Mouse (Mus musculus) testis, postnatal 10 days (tissue): ENCODE measurements around the gene Cdc37l1.
"Not testable (repeated sequence)": the region's sequence is repeated elsewhere in the genome, so short reads cannot be mapped to it uniquely, and the experiment has no call there.

Experiments used
- DNase-seq: peaks from one replicate; pipeline ENCODE4 v3.0.0; 2021; ENCODE audit warnings: low spot score

The Cdc37l1 gene

DNA sequence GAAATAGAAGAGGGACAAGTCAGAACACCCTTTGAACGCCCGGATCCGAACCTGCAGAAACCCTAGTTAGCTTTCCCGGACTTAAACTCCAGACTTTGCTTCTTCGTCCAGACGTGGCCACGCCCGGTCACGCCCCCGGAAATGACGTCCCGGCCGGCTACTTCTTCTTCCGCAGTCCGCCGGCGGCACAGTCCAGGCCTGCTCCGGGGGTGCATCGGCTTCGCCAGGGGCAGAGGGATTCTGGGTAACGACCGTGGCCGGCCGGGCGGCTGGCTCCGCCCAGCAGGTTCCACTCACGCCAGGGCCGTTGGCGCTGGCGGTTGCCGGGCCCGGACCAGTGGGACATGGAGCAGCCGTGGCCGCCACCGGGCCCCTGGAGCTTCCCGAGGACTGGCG lies at the start of gene Cdc37l1:
Gene Cdc37l1, plus strand, starts transcription at position 159 of the 396 bp plus-strand sequence.
- peak; percentile 99 for DNase-seq

DNA sequence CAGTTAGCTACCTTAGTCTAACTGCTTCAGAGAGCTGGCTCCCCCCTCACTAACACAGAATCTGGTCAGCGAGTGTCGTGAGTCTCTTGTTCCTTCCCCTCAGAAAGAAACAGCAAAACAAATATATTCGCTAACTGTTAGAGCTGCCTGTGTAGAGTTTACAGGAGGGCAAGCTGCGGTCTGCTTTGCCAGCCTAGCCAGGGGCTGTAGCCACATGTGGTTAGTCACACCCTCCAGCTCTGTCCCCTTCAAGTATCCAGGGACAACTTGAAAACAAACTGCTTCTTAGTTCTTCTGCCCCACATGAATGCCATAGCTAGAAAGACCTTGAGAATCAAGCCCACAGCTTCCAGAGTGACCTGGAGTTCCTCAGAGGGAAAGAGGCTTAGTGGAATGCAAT lies 48.9 kb upstream of the Cdc37l1 start:
- DNase-seq = no peak

DNA sequence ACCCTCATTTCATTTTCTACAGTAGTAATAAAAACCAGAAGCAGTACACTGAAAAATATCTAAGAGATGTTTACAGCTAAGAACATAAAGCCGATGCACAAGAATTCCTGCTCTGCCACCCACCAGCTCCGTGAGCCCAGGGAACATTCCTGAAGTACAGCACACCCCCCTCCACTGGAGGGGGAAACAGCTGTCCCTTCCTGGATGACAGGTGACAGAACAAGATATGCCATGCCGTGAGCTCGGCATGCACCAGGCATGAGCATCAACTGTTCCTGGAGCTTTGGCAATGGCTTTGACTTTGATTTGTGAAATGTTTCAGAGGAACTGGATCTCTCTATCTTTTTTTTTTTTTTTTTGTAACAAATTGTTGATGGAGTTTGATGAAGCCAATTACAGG lies 43.4 kb upstream of the Cdc37l1 start:
- no peak for DNase-seq

DNA sequence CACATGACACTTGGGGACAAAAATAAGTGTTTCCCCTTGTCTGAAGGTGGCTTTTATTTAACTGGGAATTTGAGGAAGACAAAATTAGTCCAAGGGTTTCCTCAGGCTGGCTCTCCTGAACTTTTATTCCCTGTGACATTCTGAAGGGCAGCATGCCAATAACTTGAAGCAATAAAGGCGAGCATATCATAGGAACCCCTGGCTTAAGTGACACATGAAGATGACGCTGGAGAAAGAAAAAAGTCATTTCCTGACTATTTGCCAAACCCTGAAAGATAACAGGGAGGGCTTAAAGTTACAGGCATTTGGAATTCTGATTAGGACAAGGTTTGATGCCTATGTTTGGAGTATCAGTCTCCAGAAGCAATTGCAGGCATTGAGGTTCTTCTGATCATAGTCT lies 42.8 kb upstream of the Cdc37l1 start:
- DNase-seq = no peak

DNA sequence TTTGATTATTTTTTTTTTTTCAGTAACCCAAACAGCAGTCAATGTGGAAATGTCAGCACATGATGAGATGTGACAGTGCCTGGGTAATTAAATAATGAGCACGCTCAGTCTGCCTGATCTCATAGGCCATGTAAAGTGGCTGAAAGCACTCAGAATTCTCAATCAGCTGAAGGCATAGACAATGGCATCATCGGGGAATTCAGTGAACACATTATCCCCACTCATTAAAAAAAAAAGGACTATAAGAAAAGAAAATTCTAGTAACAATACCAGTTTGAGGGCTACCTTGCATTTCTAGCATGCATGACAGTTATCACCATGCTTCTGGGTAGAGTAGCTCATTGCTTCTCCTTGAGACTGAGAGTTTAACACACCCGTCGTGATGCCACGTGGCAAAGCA lies 38.9 kb upstream of the Cdc37l1 start:
- DNase-seq = no peak

DNA sequence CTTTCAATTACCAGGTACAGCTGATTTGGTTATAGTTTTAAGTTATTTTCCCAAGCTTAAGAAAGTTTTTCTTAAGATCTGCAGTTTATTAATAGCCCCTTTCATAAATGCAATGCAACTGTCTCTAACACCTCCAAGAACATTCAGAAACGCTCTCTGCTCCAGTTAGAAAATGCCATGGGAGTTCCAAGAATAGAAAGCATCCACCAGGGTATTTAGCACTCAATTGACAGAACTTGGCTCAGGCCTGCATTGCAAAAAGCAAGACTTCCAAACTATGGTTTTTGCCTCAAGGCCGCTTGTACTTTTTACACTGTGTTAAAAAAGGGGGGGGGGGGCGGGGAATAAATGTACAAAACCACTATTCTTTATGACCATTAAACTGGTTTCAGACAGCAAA lies 27.0 kb upstream of the Cdc37l1 start:
- no peak for DNase-seq

DNA sequence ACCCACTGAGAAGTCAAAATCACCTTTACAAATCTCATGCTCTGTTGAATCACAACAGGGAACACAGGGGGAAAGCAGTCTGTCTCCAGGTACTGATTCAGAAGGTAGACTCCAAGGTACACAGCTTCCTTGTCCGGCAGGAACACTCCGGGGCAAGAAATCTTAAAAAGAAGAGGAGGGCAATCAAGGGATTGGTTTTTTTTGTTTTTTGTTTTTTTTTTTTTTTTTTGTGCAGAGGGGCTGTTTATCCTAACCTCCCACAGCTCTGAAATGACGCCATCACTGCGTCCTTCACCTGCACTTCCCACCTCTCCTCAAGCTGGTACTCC lies 26.7 kb upstream of the Cdc37l1 start:
- DNase-seq = no peak

DNA sequence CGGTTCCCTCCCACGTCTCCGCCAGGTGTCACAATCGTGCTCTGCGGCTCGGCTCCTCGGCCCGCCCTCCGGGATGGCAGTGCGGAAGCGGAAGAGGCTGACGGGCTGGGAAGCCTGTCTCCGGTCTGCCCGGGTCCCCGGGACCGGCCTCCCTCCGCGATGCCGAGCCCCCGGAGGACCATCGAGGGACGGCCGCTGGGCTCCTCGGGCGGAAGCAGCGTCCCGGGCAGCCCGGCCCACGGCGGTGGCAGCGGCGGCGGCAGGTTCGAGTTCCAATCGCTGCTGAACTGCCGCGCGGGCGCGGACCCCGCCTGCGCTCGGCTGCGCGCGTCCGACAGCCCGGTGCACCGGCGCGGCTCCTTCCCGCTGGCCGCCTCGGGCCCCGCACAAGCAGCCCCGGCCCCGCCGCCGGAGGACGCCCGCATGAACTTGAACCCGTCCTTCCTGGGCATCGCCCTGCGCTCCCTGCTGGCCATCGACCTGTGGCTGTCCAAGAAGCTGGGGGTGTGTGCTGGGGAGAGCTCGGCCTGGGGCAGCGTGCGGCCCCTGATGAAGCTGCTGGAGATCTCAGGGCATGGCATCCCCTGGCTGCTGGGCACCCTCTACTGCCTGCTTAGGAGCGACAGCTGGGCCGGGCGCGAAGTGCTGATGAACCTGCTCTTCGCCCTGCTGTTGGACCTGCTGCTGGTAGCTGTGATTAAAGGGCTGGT lies 26.2 kb upstream of the Cdc37l1 start, which contains the start of gene Plpp6:
Gene Plpp6, plus strand, starts transcription at position 112 of the 710 bp plus-strand sequence.
- DNase-seq = peak; percentile 82

DNA sequence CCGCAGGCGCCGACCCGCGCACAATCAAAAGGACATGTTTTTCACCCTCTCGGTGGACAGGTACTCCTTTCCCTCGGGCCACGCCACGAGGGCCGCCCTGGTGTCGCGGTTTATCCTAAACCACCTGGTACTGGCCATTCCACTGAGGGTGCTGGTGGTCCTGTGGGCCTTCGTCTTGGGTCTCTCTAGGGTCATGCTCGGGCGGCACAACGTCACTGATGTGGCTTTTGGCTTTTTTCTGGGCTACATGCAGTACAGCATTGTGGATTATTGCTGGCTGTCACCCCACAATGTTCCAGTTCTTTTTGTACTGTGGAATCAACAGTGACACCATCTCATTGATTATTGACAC lies 25.6 kb upstream of the Cdc37l1 start:
- no peak for DNase-seq

DNA sequence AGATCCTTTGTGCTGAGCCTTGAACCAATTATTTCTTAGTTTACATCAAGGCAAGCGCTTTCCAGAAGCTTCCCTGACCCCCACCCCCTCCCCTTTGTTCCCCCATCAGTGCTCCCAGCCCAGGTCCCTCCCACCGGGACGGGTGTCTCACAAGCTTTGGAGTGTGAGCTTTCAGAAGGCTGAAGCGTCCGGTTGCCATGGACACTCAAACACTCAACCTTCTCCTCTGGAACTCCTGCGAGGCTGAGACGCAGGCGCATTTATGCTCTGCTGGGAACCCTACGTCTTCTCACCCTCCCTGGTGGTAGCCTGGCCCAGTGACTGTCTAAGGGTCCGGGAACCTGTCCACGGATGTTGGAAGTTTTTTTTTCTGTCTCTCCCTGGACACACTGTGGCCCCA lies 22.5 kb upstream of the Cdc37l1 start, which contains the start of gene 4430402I18Rik:
Gene 4430402I18Rik, minus strand, starts transcription at position 149 of the 400 bp plus-strand sequence.
- no peak for DNase-seq

DNA sequence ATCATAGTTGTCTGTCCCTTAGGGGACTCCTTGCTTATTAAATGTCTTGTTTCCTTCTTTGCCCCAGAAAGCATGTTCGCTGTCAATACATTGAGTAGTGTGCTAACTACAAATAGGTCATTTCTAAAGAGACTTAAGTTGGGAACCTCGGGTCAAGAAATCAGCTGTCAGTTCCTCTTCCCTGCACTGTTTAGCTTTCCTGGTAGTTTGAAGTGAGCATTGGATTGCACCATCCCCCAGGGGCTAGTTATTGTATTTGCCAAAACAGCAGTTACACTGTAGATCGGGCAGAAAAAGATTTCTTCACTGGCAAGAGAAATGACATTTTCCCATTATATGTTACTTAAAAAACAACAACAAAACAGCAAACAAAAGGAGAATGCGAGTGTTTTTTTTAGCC lies 22.0 kb upstream of the Cdc37l1 start:
- no peak for DNase-seq

DNA sequence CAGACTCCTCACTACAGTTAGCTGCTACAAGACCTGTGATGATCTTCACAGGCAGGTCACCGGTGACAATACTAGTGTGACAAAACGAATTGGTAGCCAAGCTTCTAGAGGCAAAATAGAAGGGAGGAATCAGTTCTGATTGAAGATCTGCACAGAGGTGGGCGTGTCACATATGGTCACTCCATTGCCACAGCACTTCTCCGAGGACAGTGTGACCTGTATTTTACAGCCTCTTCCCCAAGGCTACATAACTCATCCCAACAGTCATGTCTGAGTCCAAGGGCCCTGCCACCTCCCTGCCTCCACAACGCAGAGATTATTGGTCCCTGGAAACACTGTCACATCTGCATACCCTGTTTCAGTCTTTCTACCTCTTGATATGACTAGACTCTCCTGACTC lies 20.9 kb upstream of the Cdc37l1 start:
- no peak for DNase-seq

DNA sequence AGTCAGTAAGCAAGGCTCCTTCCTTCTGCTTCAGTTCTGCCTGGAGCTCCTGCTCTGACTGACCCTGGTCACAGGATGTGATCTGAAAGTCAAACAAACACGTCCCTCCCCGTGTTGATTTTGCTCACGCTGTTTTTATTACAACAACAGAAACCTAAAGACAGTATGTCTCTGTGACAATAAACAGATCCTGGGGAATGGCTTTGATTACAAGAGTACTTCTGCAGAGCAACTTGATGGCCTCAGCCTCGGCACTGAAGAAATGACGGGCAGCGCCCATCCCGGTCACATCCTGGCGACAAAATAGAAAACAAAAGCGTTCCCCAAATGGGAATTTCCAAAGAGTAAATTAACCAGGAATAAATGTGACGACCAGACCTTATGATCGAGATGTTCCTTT lies 19.9 kb upstream of the Cdc37l1 start:
- DNase-seq = no peak

DNA sequence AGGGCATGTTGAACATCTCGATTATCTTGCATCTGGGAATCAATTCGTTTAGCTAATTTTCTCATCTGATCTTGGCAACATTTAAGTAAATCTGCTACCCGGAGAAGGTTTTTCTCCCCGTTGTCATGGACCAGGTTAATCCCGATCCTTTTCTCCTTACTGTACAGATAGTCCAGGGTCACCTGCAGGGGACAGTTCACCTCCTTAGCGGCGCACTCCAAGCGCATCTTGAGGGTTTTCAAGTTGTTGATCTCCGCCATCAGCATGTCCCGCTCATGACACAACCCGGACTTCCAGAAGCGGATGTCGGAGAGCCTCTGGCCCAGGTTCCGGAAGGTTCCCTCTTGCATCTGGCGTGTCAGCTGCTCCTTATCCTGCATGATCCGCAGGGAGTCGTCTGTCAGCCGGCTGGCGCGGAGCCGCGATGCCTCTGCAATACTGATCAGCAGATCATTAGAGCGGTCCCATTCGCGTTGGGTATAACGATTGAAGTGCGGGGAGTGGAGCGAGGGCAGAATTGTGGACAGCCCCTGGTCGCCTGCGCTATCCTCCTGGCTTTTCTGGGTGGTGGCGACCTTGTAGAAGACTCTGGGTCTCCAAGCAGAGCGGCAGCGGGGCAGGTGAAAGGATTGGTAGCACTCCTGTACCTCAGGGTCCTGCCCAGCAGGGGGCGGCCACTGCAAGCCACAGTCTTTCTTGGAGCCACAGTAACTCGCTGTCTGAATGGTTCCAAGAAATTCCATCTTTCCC lies 15.1 kb upstream of the Cdc37l1 start:
- DNase-seq = peak; percentile 86

DNA sequence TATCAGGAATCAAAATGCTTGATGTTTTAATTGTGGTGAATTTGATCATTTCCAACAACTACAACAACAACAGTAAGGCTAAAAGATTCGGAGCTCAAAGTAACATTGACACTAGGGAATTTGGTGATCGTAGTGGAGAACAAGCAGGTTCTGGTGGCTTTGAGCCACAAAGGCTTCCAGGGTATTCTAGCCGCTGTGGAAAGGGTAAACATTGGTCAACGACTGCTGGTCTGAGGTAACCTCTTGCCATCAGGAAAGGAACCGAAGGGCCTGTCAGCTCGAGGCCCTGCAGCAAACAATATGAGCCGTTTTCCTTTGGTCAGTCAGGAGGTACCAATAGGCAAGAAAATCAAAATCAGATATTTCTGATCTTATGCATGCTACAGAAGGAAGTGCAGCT lies 7.5 kb upstream of the Cdc37l1 start:
- DNase-seq = no peak

DNA sequence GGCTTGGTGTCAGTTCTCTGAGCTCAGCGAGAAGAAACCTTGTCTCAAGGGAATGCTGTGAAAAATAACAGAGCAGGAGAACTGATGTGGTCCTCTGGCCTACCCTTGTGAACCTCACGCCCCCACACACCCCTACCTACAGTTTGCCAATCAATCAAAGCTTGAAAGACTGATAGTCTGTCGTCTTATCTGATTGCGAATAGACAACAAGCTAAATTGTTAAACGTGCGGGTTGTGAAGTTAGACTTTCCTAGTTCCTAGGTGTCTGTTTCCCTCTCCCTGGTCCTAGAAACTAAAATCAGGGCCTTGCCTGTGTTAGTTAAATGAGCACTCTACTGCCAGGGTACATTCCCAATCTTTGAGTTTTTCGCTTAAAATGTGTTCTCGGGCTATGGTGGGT lies 637 bp upstream of the Cdc37l1 start:
- no peak for DNase-seq

DNA sequence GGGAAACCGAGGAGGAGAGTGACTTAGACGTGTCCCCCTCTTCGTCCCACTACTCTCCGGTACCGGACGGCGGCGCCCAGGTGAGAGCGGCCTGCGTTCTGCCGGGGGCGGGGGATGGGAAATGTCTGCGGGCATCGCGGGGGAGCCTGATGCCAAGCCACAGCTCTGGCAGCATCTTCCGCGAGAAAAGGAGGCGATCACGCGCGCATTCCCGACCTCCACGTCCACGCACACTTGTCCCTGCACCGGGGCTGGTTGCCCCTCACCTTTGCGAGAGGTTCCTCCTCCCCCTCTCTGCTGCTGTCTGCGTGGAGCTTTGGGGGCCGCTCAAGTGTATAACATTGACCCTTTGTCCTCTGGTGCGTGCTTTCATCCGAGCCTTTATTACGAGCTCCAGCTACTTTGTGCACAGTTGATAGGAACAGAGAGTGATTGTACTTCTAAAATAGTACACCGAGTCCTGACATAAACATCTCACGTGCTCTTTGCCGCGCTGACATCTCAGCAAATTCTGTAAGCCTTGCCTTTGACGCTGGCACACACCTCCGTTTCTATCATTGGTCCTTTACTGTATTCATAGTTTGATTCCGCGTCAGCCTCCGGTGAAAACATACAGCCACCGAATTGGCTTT lies 554 bp downstream of the Cdc37l1 start:
- DNase-seq = no peak

DNA sequence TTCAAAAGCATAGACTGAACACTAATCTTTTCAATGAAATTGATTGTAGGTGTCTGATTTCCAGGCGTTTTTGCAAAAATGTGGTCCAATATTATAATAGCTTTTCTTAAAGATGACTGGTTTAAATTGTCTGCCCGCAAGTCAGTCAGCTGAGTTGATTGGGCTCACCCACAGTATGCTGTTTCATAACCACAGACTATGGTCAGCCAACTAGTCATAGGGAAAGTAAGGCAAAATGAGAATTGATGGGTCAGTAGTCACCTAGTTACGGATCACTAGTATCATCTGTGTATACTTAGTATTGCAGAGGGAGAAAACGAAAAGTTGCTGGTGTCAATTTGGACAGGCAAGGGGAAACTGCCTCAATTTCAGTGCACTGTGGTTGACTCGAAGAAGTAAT lies 1.2 kb downstream of the Cdc37l1 start:
- DNase-seq = no peak

DNA sequence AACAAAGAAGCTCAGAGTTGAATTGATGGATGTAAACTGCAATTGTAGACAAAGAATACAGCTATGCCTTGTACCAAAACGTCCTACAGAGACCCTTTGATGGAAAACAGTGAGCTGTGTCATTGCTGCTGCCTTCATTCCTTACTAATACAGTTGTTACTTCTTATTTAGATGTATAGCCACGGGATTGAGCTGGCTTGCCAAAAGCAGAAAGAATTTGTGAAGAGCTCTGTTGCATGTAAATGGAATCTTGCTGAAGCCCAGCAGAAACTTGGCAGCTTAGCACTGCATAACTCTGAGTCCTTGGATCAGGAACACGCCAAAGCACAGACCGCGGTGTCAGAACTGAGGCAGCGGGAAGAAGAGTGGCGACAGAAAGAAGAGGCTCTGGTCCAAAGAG lies 4.7 kb downstream of the Cdc37l1 start:
- DNase-seq = no peak

DNA sequence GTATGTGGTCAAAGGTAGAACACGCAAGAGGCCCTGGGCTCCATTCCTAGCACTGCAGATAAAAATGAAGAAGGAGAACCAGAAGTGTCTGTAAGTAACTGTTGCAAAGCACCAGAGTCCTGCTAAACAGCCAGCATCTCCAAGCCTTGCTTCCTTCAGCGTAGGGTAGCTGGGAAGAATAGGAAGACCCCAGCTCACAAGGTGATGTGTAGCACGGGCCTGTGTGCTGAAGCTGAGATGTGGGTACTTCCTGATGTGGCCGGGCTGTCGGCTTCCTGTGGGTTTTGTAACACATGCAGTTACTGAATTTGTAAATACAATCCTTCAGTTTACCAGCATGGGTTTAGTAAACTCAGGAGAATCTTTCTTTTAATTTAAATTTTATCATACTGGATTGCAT lies 5.2 kb downstream of the Cdc37l1 start:
- no peak for DNase-seq

DNA sequence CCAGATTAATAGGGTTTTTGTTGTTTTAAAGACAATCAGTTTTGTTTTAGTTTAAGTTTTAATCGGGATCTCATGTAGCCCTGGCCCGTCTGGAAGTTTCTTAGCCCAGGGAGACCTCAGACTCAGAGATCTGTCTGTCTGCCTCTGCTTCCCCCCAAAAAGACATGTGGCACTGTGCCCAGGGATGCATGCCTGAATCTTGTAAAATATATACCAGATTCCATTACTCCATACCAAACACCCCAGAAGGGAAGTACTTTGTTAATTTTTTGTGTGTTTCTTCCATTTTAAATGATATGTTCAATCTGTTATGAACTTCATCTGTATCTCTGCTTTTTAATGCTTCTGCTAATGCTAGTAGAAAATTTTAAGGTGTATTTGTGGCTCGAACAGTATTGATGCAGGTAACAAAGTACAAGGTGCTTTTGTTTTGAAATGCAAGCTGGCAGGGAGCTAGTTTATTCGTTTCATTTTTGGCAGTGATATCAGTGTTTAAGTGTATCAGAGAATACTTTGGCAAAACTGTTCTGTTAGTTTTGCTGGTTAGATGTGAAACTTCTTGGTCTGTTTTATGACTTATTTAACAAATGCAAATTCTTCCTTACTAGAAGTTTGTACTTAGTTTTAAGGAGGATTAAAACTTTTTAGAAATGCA lies 8.0 kb downstream of the Cdc37l1 start:
- no peak for DNase-seq

DNA sequence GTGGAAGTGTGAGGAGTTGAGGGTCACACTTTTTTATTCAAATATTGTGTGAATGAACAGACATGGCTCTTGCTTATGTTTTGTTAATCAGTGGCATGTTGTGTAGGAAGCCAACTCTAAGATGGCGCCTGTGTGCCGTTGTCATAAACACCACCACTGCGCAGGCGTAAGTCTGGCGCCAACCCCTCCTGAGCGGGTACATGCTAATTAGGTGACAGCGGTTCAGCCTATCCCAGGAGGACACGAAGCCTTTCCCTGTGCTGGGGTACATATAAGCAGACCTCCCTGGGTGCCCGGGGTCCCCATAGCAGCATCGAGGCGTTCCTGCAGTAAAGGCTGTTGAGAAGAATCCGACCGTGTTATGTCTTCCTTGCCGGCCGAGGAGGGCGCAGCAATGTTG lies 10.2 kb downstream of the Cdc37l1 start:
- not testable (repeated sequence) for DNase-seq
